Mouse (Mus musculus) embryo, embryonic 11 days (tissue): ENCODE results near the gene Obscn.

Source experiments
- DNase-seq: peaks from one replicate; pipeline ENCODE4 v3.0.0-alpha.2; 2015

Gene Obscn

GRCm38 (mm10) chr11:58981541-58982447 lies 154.4 kb downstream of the Obscn start:
- DNase-seq: peak; percentile 49

GRCm38 (mm10) chr11:58980381-58980990 lies 155.7 kb downstream of the Obscn start:
- DNase-seq: no peak

- DNase-seq: no peak
These were observed 156.5 kb downstream of the Obscn start for GRCm38 (mm10) chr11:58979661-58980060.

GRCm38 (mm10) chr11:58979183-58979582 lies 157.0 kb downstream of the Obscn start:
- no peak for DNase-seq

- DNase-seq: no peak
These were observed 157.5 kb downstream of the Obscn start for GRCm38 (mm10) chr11:58978706-58979030.

- DNase-seq: peak; percentile 90
These were observed 158.0 kb downstream of the Obscn start, which contains the start of gene Trim11 for GRCm38 (mm10) chr11:58978027-58978705. Trim11 (plus strand) TSS chr11:58978093.

GRCm38 (mm10) chr11:58977607-58978026 lies 158.6 kb downstream of the Obscn start:
- no peak for DNase-seq

- DNase-seq: peak; percentile 58
These were observed 159.1 kb downstream of the Obscn start for GRCm38 (mm10) chr11:58977150-58977549.

- no peak for DNase-seq
These were observed 161.8 kb downstream of the Obscn start for GRCm38 (mm10) chr11:58974414-58974813.

- no peak for DNase-seq
These were observed 164.4 kb downstream of the Obscn start for GRCm38 (mm10) chr11:58971796-58972195.

- no peak for DNase-seq
These were observed 165.2 kb downstream of the Obscn start for GRCm38 (mm10) chr11:58970831-58971530.

GRCm38 (mm10) chr11:58969659-58970058 lies 166.5 kb downstream of the Obscn start:
- DNase-seq: no peak

GRCm38 (mm10) chr11:58969027-58969426 lies 167.2 kb downstream of the Obscn start:
- no peak for DNase-seq

- no peak for DNase-seq
These were observed 167.7 kb downstream of the Obscn start for GRCm38 (mm10) chr11:58968551-58968950.

- no peak for DNase-seq
These were observed 168.9 kb downstream of the Obscn start for GRCm38 (mm10) chr11:58967346-58967745.

- DNase-seq: no peak
These were observed 171.0 kb downstream of the Obscn start for GRCm38 (mm10) chr11:58965001-58965760.

GRCm38 (mm10) chr11:58964216-58964615 lies 172.0 kb downstream of the Obscn start:
- DNase-seq: no peak

GRCm38 (mm10) chr11:58963543-58963942 lies 172.7 kb downstream of the Obscn start:
- DNase-seq: peak; percentile 50

GRCm38 (mm10) chr11:58961364-58962177 lies 174.6 kb downstream of the Obscn start:
- DNase-seq: no peak

- peak; percentile 90 for DNase-seq
These were observed 176.2 kb downstream of the Obscn start for GRCm38 (mm10) chr11:58959921-58960465.
